Mouse (Mus musculus): ENCODE measurements around the gene Pkd1l1.

Gene Pkd1l1

DNA sequence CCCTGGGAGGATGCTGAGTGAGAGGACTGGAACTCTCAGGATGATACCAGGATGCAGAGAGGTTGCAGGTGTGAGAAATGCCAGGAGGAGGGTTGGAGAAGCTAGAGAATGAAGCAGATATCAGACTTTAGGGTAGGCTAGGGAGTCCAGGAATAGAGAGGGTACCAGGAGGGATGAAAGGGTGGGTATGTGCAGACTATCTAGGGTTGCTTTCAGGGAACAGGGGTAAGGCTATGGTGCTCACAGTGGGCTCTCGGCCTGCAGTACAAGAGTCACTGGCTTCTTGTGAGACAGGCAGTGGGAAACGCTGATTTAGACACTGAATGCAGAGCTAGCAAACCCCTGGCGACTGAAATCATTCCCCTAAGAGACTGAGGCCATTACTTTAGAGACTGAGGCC lies at the start of gene Pkd1l1:
Pkd1l1 (minus strand) TSS at position 101 of the 400 bp plus-strand sequence.
- DNase-seq (ENCODE audit: low read depth, low spot score), result no peak
- Histone ChIP-seq H3K36me3 (ENCODE audit: control insufficient read depth, insufficient read depth, low read length, poor library complexity, severe bottlenecking) (no peaks in the 10 kb centered on the region), H3K27me3 (ENCODE audit: control insufficient read depth, insufficient read depth, low read length, poor library complexity, severe bottlenecking) (no peaks in the 10 kb centered on the region)

DNA sequence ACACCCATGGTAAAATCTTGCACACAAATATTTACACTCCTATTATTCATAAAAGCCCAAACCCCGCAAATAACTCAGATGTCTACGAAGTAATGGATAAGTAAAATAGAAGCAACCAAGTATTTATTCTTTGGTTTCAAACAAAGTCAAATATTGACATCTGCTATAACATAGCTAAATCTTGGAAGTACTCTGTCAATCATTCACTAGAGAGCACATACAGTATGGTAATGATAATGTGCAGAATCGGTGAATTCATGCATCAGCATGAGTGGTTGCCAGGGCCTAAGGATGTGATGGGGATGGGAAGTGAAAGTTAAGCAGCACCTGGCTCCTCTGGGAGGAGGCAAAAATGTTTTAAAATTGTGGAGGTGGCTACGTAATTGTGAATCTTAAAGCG lies 47.1 kb upstream of the Pkd1l1 start:
- no peaks in the 10 kb centered on the region for H3K36me3 ChIP-seq (ENCODE audit: control insufficient read depth, insufficient read depth, low read length, poor library complexity, severe bottlenecking)
- no peak for DNase-seq (ENCODE audit: low read depth, low spot score)
- H3K27me3 ChIP-seq (ENCODE audit: control insufficient read depth, insufficient read depth, low read length, poor library complexity, severe bottlenecking), result no peaks in the 10 kb centered on the region

DNA sequence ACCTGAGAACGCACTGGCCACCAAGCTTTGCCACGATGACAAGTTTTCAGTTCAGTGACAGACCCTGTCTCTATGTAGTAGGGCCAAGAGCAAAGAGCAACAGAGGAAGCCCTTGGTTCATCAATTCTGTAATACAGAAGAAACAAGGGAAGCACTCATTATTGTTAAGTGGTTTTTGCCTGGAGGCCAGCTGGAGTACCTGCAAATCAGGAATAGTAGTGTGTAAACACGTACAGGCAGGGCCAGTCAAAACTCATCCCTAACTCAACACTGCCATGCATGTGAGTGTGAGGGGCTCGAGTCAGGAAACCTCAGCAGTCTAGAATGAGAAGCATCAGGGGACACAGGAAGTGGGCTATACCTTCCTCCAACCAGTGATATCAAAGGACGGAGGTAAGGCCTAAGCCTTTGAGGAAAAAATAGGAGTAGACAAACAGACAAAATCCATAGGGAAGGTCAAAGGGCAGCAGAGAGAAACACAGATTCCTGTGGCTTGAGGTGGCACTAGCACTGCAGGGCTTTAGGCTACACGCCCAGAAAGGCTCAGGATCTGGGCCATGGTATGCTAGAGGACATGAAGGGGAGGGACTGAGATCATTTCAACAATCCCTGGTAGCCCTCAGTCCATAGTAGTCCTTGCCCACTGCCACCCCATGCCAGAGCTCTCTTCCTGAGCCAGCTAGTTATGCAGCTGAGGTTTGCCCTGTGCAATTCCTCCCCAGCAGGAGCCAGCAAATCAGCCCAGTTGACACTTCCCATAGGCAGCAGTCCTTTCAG lies 45.6 kb upstream of the Pkd1l1 start:
- no peaks in the 10 kb centered on the region for H3K36me3 ChIP-seq (ENCODE audit: control insufficient read depth, insufficient read depth, low read length, poor library complexity, severe bottlenecking)

DNA sequence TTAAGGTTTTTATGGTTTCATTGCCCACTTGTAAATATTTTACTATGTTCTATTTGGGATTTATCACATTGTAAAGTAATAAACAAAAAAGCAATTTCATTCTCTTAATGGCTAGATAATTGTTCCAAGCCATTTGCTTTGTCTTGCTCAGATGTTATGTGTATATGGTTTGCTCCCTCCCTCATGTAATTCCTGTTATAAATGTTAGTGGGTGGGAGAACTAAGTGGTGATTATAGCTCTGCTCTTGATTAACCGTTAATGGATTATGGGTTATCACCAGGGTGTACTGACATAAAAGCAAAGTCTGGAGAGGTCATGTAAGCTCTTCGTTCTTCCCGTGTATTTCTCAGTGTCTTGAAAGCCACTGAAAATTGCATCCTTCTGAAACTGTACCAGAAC lies 41.7 kb upstream of the Pkd1l1 start:
- no peaks in the 10 kb centered on the region for H3K36me3 ChIP-seq (ENCODE audit: control insufficient read depth, insufficient read depth, low read length, poor library complexity, severe bottlenecking)
- no peaks in the 10 kb centered on the region for H3K27me3 ChIP-seq (ENCODE audit: control insufficient read depth, insufficient read depth, low read length, poor library complexity, severe bottlenecking)
- no peak for DNase-seq (ENCODE audit: low read depth, low spot score)

More for the DNA sequence above, 45.6 kb upstream of the Pkd1l1 start:
- DNase-seq (ENCODE audit: low read depth, low spot score), result no peak
- no peaks in the 10 kb centered on the region for H3K27me3 ChIP-seq (ENCODE audit: control insufficient read depth, insufficient read depth, low read length, poor library complexity, severe bottlenecking)

DNA sequence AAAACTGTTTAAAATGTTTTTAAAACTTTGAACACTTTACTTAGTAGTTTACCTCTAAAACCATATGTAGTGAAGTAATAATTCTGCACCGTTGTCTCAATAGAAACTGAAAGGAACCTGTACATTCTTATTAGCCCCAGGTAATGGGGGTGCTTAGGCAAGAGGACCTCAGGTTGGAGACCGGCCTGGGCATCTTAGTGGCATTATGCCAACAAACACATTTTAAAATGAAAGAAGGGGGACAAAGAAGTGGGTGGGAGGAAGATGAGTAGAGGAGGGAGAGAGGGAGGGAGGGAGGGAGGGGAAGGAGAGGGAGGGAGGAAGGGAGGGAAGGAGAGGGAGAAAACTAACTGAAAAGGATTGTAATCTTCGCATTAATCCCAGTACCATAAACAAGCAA lies 38.3 kb upstream of the Pkd1l1 start:
- DNase-seq (ENCODE audit: low read depth, low spot score), result no peak
- H3K27me3 ChIP-seq (ENCODE audit: control insufficient read depth, insufficient read depth, low read length, poor library complexity, severe bottlenecking), result no peaks in the 10 kb centered on the region
- 0 out of 2 replicates have a peak, but pooled peaks cover 2% of the 10 kb centered on the region for H3K36me3 ChIP-seq (ENCODE audit: control insufficient read depth, insufficient read depth, low read length, poor library complexity, severe bottlenecking)

DNA sequence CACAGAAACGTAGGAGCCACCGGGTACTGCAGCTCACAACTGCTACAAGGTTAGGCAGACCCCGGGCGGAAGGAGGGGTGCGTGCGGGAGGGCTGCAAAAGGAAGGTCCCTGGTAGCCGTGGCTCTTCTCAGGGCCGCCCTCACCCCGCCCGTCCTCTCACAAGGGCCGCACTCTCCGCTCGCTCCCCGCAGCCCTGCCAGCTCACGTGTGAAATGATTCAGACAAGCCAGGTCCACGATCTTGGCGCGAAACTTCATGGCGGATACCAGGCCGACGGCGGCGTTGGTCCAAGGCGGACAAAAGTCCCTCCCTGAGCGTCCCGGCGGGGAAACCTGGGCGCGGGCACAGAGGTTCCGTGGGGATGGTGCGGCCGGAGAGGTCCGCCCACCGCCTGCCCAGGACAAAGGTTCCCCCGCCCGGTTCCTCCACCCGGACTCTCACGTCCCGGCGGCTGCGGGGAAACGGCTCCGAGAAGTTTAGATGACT lies 37.8 kb upstream of the Pkd1l1 start, which contains the start of gene Hus1:
Hus1 (minus strand) TSS at position 339 of the 487 bp plus-strand sequence.
- peak; percentile 73 for DNase-seq (ENCODE audit: low read depth, low spot score)
- 0 out of 2 replicates have a peak, but pooled peaks cover 2% of the 10 kb centered on the region for H3K36me3 ChIP-seq (ENCODE audit: control insufficient read depth, insufficient read depth, low read length, poor library complexity, severe bottlenecking)
- H3K27me3 ChIP-seq (ENCODE audit: control insufficient read depth, insufficient read depth, low read length, poor library complexity, severe bottlenecking), result no peaks in the 10 kb centered on the region

DNA sequence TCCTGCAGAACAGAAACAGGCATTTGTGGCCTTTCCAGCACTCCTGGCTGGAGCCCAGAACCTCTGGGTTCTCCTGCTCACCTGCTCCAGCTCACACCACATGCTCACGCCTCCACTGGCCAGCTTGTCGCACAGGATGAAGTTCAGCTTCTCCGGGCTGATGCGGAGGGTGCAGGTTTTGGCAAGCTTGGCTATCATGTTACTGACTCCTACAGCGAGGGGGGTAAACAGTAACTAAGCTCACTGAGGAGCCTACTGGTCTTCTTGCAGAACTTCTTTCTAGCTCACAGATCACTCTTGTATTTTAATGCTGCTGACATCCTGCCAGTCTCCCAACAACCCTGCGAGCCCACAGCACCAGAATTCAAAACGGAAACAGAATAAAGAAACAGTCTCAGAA lies 37.4 kb upstream of the Pkd1l1 start:
- H3K36me3 ChIP-seq (ENCODE audit: control insufficient read depth, insufficient read depth, low read length, poor library complexity, severe bottlenecking), result peaks cover 4% of the 10 kb centered on the region
- no peaks in the 10 kb centered on the region for H3K27me3 ChIP-seq (ENCODE audit: control insufficient read depth, insufficient read depth, low read length, poor library complexity, severe bottlenecking)
- DNase-seq (ENCODE audit: low read depth, low spot score), result no peak

DNA sequence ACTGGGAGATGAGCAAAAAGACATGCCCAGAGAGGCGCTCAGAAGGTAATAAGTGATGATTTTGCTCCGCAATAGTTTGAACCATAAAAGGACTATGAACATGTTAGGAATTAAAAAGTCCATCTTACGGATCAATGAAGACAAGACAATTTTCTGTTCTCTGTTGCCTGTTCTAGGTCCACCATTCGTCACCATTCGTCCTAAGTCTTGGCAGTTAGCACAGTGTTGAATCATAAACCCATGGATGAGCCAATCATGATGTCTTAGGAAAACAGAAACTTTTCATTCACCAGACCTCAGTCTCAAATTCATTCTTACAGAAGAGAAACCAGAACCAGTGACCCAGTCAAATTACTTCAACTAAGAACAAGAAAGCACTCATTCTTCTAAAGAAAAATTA lies 35.7 kb upstream of the Pkd1l1 start:
- DNase-seq (ENCODE audit: low read depth, low spot score), result no peak
- H3K27me3 ChIP-seq (ENCODE audit: control insufficient read depth, insufficient read depth, low read length, poor library complexity, severe bottlenecking), result no peaks in the 10 kb centered on the region
- H3K36me3 ChIP-seq (ENCODE audit: control insufficient read depth, insufficient read depth, low read length, poor library complexity, severe bottlenecking), result peaks cover 10% of the 10 kb centered on the region

DNA sequence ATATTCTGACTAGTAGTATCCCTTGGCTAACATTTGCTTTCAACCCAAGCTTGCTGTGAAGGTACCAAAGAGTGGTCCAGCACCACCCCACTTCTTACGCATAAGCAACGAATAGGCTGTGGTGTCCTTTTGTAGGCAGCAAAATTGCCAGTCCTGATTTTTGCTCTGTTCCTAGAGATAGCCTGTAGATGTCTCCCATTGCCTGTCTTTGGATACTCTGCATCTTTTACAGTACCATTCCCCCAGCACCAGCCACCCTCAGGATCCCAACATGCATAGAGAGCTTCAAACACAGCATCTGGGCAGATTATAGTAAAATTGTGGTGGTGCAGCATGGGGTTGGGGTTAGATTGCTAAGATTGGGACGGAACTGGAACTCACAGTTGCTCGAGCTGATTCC lies 15.0 kb upstream of the Pkd1l1 start:
- no peaks in the 10 kb centered on the region for H3K36me3 ChIP-seq (ENCODE audit: control insufficient read depth, insufficient read depth, low read length, poor library complexity, severe bottlenecking)
- no peaks in the 10 kb centered on the region for H3K27me3 ChIP-seq (ENCODE audit: control insufficient read depth, insufficient read depth, low read length, poor library complexity, severe bottlenecking)
- no peak for DNase-seq (ENCODE audit: low read depth, low spot score)

DNA sequence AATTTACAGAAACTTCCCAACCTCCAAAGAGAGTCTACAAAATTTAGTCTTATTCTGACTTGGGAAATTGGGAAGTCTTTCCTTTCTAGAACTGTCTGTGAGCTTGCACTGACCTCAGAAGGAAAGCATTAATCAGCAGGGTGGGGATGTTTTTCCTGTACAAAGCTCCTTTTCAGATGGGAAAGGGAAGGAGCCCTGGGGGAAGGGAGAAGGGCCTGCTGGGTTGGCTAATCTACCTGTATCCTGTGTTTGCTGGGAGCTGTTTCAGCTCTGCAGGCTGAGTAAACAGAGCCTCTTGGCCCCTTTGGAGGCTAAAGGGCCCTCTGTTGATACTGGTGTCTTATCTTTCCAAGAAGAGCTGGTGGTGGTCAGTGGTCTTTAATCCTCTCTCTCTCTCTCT lies 13.0 kb upstream of the Pkd1l1 start:
- Histone ChIP-seq H3K36me3 (ENCODE audit: control insufficient read depth, insufficient read depth, low read length, poor library complexity, severe bottlenecking) (no peaks in the 10 kb centered on the region), H3K27me3 (ENCODE audit: control insufficient read depth, insufficient read depth, low read length, poor library complexity, severe bottlenecking) (no peaks in the 10 kb centered on the region)
- no peak for DNase-seq (ENCODE audit: low read depth, low spot score)

DNA sequence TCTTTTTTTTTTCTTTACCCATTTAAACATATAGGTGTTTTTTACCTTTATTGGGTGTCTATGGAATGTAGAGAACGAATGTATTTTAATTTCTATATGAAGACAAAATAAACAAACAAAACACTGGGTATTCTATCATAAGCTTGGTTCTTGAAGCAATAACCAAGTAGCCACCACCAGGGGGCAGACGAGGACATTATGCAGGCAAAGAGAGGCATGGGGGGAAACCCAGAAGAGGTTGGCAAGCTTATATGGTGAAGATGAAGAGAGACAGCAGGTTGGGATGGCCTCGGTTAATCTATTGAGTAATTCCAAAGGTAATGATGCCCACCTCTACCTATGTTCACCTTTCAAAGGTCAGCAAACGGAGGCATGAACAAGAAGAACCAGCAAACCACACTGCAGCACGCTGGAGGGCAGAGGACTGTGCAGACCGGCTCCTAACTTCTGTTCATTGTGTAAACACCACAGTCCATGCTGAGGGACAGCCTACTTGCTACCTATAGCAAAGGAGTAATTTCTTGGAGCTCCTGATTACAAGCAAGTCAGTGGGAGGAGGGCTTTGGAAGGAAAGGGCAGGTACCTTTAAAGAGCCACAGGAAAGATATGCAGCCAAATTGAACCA lies 10.3 kb upstream of the Pkd1l1 start:
- peak; percentile 77 for DNase-seq (ENCODE audit: low read depth, low spot score)
- Histone ChIP-seq H3K27me3 (ENCODE audit: control insufficient read depth, insufficient read depth, low read length, poor library complexity, severe bottlenecking) (no peaks in the 10 kb centered on the region), H3K36me3 (ENCODE audit: control insufficient read depth, insufficient read depth, low read length, poor library complexity, severe bottlenecking) (no peaks in the 10 kb centered on the region)

DNA sequence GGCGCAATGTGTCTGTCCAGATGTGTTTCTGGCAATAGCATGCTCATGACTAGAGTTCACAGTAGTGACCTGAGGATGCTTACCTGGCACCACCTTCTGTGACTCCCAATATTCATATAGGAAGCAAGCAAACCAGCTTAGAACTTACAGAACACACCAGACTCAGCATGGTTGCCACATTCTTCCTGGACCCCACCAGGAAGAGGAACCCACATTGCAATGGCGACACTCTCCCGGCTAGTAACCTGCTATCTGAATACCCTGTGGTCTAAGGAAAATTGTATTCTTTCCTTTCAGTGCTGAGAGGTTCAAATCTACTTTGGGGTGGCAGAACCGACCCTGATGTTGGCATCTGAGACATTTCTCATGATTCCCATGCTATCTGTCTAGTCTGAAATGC lies 5.1 kb upstream of the Pkd1l1 start:
- Histone ChIP-seq H3K36me3 (ENCODE audit: control insufficient read depth, insufficient read depth, low read length, poor library complexity, severe bottlenecking) (no peaks in the 10 kb centered on the region), H3K27me3 (ENCODE audit: control insufficient read depth, insufficient read depth, low read length, poor library complexity, severe bottlenecking) (no peaks in the 10 kb centered on the region)
- no peak for DNase-seq (ENCODE audit: low read depth, low spot score)

DNA sequence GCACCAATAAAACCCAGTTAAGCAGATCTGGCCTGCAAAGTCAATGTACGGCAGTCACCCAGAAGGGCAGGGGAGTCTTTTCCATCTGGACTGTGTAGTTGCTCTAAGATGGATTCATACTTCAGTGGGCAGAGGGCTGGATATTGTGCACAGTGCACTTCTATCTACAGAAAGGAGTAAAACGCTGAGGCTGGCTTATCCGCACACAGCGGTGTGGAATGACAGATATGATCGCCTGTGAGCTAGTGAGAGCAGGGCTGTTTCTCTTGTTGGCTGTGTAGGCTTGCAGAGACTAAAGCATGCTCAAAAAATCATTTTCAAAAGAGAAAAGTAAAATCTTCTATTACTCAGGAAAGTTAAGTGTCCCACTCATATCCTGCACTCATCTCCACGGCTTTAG lies 973 bp downstream of the Pkd1l1 start:
- H3K27me3 ChIP-seq (ENCODE audit: control insufficient read depth, insufficient read depth, low read length, poor library complexity, severe bottlenecking), result no peaks in the 10 kb centered on the region
- no peaks in the 10 kb centered on the region for H3K36me3 ChIP-seq (ENCODE audit: control insufficient read depth, insufficient read depth, low read length, poor library complexity, severe bottlenecking)
- DNase-seq (ENCODE audit: low read depth, low spot score), result no peak

DNA sequence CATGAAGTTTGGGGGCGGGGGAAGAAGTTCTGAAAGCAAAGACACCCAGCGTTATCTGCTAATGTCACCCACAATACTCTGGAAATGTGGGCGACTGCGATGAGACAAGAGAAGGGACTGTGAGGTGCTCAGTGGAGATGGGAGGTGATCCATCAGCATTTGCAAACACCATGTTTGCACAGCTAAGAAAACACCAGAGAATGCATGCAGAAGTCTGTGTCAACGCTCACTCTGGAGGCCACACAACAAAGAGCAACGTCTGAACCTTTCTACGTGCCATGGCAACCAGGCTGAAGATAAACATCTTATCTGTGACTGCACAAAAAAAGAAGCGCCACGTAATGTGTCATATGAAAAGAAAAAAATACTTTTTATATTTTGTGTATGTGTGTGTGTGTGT lies 2.6 kb downstream of the Pkd1l1 start:
- H3K27me3 ChIP-seq (ENCODE audit: control insufficient read depth, insufficient read depth, low read length, poor library complexity, severe bottlenecking), result no peaks in the 10 kb centered on the region
- no peaks in the 10 kb centered on the region for H3K36me3 ChIP-seq (ENCODE audit: control insufficient read depth, insufficient read depth, low read length, poor library complexity, severe bottlenecking)
- DNase-seq (ENCODE audit: low read depth, low spot score), result no peak

DNA sequence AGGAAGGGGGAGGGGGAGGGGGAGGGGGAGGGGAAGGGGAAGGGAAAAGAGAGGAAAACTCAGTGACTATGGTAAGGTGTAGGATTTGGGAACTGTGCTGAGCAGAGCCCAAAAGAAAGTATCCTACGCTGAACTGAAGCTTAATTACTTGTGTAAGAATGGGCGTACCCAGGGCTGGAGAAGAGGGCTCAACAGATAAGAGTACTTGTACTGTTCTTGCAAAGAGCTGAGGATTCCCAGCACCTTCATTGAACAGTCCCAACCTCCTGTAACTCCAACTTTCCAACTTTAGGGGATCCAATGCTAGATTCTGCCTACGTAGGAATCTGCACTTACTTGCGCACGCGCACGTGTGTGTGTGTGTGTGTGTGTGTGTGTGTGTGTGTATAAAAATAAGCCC lies 5.0 kb downstream of the Pkd1l1 start:
- Histone ChIP-seq H3K27me3 (ENCODE audit: control insufficient read depth, insufficient read depth, low read length, poor library complexity, severe bottlenecking) (no peaks in the 10 kb centered on the region), H3K36me3 (ENCODE audit: control insufficient read depth, insufficient read depth, low read length, poor library complexity, severe bottlenecking) (no peaks in the 10 kb centered on the region)
- DNase-seq (ENCODE audit: low read depth, low spot score), result no peak

All from splenic B cell, adult 2 months (primary cell).